Mouse (Mus musculus) heart, postnatal 0 days (tissue): ENCODE results near the gene Rtl6. TPM values are rescaled to one million over a fixed set of nuclear protein-coding genes. Genes with fewer than 3 reads are reported as not detected.

Experiments
- ATAC-seq: fragments of 200-750 bp; cut with Nextera tagmentation; 2 replicates; pipeline ENCODE4 v1.8.0; 2017; ENCODE audit warnings: low read depth, moderate number of reproducible peaks, moderate library complexity; ENCODE audit not compliant: insufficient read depth
- DNase-seq: peaks from one replicate; pipeline ENCODE4 v3.0.0-alpha.2; 2016; ENCODE audit warnings: low spot score
- H3K27ac ChIP-seq: fragments of 300-500 bp; sonication (generic); 2 replicates; pipeline ENCODE4 v1.5.1; 2014; ENCODE audit warnings: low read depth, mild to moderate bottlenecking
- H3K27me3 ChIP-seq: fragments of 300-500 bp; sonication (generic); 2 replicates; pipeline ENCODE4 v1.6.1; 2014; ENCODE audit warnings: low read length, mixed read lengths; ENCODE audit not compliant: control insufficient read depth, insufficient read depth
- H3K36me3 ChIP-seq: fragments of 300-500 bp; sonication (generic); replicated peaks from 2 replicates; pipeline ENCODE4 v1.6.1; 2014; ENCODE audit warnings: low read length, mixed read lengths; ENCODE audit not compliant: control insufficient read depth, insufficient read depth
- H3K4me1 ChIP-seq: fragments of 300-500 bp; sonication (generic); 2 replicates; pipeline ENCODE4 v1.6.1; 2014; ENCODE audit warnings: antibody characterized with exemption; ENCODE audit not compliant: control insufficient read depth, insufficient read depth
- H3K4me2 ChIP-seq: fragments of 300-500 bp; sonication (generic); 2 replicates; pipeline ENCODE4 v1.6.1; 2014; ENCODE audit warnings: low read depth, mild to moderate bottlenecking, low read length, moderate library complexity
- H3K4me3 ChIP-seq: fragments of 300-500 bp; sonication (generic); 2 replicates; pipeline ENCODE4 v1.5.1; 2014; ENCODE audit warnings: low read depth, low read length
- H3K9ac ChIP-seq: fragments of 300-500 bp; sonication (generic); replicated peaks from 2 replicates; pipeline ENCODE4 v1.6.1; 2014; ENCODE audit warnings: low read depth, low read length, mixed read lengths
- H3K9me3 ChIP-seq: fragments of 300-500 bp; sonication (generic); replicated peaks from 2 replicates; pipeline ENCODE4 v1.6.1; 2016; ENCODE audit warnings: low read length; ENCODE audit not compliant: control insufficient read depth
- CTCF ChIP-seq: IDR thresholded peaks from 2 replicates; pipeline ENCODE4 v1.5.1; 2016; ENCODE audit warnings: antibody characterized with exemption, control low read depth, low read depth
- EP300 ChIP-seq: IDR thresholded peaks from 2 replicates; pipeline ENCODE4 v1.6.1; 2016; ENCODE audit warnings: antibody characterized with exemption, low read depth
- WGBS: fragments of 180-500 bp; shearing (Covaris S2); extraction: QIAGEN DNeasy Blood & Tissue Kit; methylation state at CpG from one replicate; pipeline ENCODE4 v1.1.7; 2014; 5-methylcytosine and 5-hydroxymethylcytosine counted together
- polyA plus RNA-seq: library from polyadenylated mRNA; unstranded; fragments of >200 nt; fragmentation: Nextera tagmentation; extraction: Ambion mirVana; gene quantifications from 2 replicates; pipeline ENCODE4 v1.2.1, GENCODE M21; 2015
- total RNA-seq: library from RNA; depleted of rRNA; stranded (reverse); fragments of >200 nt; gene quantifications from 2 replicates; pipeline ENCODE4 v1.2.3, GENCODE M21; 2014; ENCODE audit warnings: low replicate concordance

The Rtl6 gene
- total and polyA plus RNA-seq, 2 experiments from 2014 or later: 5.5 to 6.0 TPM

- ATAC-seq: peak; percentile 52; the same call in 1 of the 2 replicates
- TF ChIP-seq CTCF: no peak
- TF ChIP-seq EP300: no peak
- Histone ChIP-seq H3K36me3 (no peaks in the 10 kb centered on the region), H3K4me2 (no peak overlapping the region), H3K4me3 (no peak overlapping the region), H3K9me3 (no peaks in the 10 kb centered on the region), H3K27me3 (no peaks in the 10 kb centered on the region), H3K9ac (no peak overlapping the region), H3K27ac (no peak overlapping the region), H3K4me1 (0 out of 2 replicates have a peak, but pooled peaks cover 7% of the 10 kb centered on the region)
- peak; percentile 27 for DNase-seq
- 40% methylated on average over 4 of the region's 4 CpGs for WGBS
Observed at GRCm38 (mm10) chr15:84588371-84588821, 30.8 kb upstream of the Rtl6 start.

DNA sequence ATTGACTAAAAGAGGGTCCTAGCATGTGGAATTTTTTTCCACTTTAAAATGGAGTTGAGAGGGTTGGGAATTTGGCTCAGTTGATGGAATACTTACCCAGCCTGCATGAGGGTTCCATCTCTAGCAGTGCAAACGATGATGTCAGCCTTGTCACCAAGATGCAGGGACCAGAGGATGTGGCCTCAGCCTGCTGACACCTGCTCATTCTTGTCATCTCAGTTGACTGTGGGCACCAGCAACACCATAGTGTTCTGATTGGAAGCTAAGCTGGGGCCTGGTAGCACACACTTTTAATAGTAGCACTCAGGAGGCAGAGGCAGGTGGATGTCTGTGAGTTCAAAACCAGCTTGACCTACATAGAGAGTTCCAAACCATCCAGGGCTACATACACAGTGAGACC, 21.0 kb upstream of the Rtl6 start:
- WGBS: 30% methylated on average over 1 of the region's 1 CpGs
- no peak for DNase-seq
- no peak for ATAC-seq

DNA sequence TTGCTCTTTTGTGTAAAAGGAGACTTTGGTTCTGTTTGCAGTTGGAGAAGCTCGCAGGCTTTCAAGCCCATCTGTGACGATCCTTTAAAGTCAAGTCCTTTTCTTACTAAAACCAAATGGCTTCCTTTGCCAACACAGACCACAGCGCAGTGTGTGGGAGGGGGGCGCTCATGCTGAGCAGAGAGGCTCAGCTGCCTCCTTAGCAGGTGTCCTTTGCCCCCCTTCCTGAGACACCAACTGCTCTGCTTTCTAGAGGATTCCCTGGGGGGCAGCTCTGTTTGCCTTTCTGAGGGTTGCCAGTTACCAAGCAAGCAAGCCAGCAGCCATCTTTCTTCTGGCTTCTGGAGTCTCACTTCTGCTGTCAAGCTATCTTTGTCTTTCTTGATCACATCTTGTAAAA, 19.4 kb upstream of the Rtl6 start:
- Histone ChIP-seq H3K36me3 (no peaks in the 10 kb centered on the region), H3K27ac (no peak overlapping the region), H3K4me2 (no peak overlapping the region), H3K9ac (no peak overlapping the region), H3K27me3 (no peaks in the 10 kb centered on the region), H3K4me1 (no peaks in the 10 kb centered on the region), H3K9me3 (0 out of 2 replicates have a peak, but pooled peaks cover 7% of the 10 kb centered on the region), H3K4me3 (no peak overlapping the region)
- no peak for ATAC-seq
- no peak for DNase-seq
- no peak for TF ChIP-seq CTCF
- TF ChIP-seq EP300: no peak
- 38% methylated on average over 4 of the region's 4 CpGs for WGBS

More for the DNA sequence above, 21.0 kb upstream of the Rtl6 start:
- Histone ChIP-seq H3K4me3 (no peak overlapping the region), H3K27ac (no peak overlapping the region), H3K9me3 (0 out of 2 replicates have a peak, but pooled peaks cover 7% of the 10 kb centered on the region), H3K36me3 (no peaks in the 10 kb centered on the region), H3K9ac (no peak overlapping the region), H3K4me2 (no peak overlapping the region), H3K4me1 (no peaks in the 10 kb centered on the region), H3K27me3 (no peaks in the 10 kb centered on the region)
- TF ChIP-seq CTCF (no peak), EP300 (no peak)

DNA sequence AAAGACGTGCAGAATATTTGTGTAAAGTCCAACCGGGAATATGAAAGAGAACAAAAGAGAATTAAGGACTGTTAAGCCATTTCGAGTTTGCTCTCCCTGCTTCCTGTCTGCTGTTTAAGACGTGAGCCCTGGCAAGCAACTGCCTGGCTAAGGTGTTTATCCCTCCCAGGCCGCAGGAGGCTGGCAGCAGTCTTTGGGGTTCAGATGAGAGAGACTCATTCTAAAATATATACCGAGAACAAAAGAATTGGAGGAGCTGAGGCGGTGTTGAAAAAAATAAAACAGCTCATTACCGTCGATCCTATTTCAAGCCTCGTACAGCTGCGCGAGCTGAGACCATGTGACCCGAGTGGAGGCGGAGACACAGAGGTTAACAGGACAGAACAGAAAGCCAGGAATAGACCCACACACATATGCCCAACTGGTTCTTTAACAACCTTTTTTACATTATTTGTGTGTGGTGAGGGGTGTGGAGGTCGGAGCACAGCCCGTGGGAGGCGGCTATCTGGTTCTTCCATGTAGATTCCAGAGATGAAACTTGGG, 9.0 kb upstream of the Rtl6 start:
- H3K4me2 ChIP-seq: no peak overlapping the region
- no peak for TF ChIP-seq CTCF
- no peak for TF ChIP-seq EP300
- no peak overlapping the region for H3K27ac ChIP-seq
- no peaks in the 10 kb centered on the region for H3K9me3 ChIP-seq
- H3K36me3 ChIP-seq: no peaks in the 10 kb centered on the region
- no peaks in the 10 kb centered on the region for H3K27me3 ChIP-seq
- DNase-seq: peak; percentile 13
- 49% methylated on average over 17 of the region's 17 CpGs for WGBS
- H3K4me1 ChIP-seq: no peaks in the 10 kb centered on the region
- ATAC-seq: peak; percentile 41; the same call in 1 of the 2 replicates
- no peak overlapping the region for H3K9ac ChIP-seq
- no peak overlapping the region for H3K4me3 ChIP-seq

DNA sequence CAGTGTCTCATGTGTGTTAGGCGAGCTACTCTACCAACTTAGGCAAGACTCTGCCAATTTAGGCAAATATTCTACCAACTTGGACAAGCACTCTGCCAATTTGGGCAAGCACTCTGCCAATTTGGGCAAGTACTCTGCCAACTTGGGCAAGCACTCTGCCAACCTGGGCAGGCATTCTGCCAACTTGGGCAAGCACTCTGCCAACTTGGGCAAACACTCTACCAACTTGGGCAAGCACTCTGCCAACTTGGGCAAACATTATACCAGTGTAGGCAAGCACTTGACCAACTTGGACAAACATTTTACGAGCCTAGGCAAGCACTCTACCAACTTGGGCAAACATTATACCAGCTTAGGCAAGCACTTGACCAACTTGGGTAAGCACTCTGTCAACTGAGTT, 3.9 kb upstream of the Rtl6 start:
- WGBS: 68% methylated on average over 2 of the region's 2 CpGs
- H3K36me3 ChIP-seq: no peaks in the 10 kb centered on the region
- no peak overlapping the region for H3K27ac ChIP-seq
- H3K9ac ChIP-seq: no peak overlapping the region
- no peak for DNase-seq
- TF ChIP-seq CTCF (no peak), EP300 (no peak)
- H3K27me3 ChIP-seq: no peaks in the 10 kb centered on the region
- H3K4me1 ChIP-seq: no peaks in the 10 kb centered on the region
- H3K4me3 ChIP-seq: no peak overlapping the region
- ATAC-seq: no peak
- no peak overlapping the region for H3K4me2 ChIP-seq
- no peaks in the 10 kb centered on the region for H3K9me3 ChIP-seq

- TF ChIP-seq EP300 (no peak), CTCF (no peak)
- ATAC-seq (no peak), DNase-seq (no peak)
- Histone ChIP-seq H3K9ac (no peak overlapping the region), H3K27me3 (no peaks in the 10 kb centered on the region), H3K9me3 (no peaks in the 10 kb centered on the region), H3K4me1 (no peaks in the 10 kb centered on the region), H3K4me3 (no peak overlapping the region), H3K36me3 (no peaks in the 10 kb centered on the region), H3K4me2 (no peak overlapping the region; the same call in 1 of the 2 replicates), H3K27ac (no peak overlapping the region)
- 97% methylated on average over 17 of the region's 17 CpGs for WGBS
Observed at GRCm38 (mm10) chr15:84556674-84557073, 949 bp downstream of the Rtl6 start.
